Mouse (Mus musculus) frontal cortex, postnatal 36 days (tissue): ENCODE data around the gene Gm9745.
A peak's percentile ranks its signal among the peaks of the same experiment; 100 is the strongest.
"Not testable (repeated sequence)": the region's sequence is repeated elsewhere in the genome, so short reads cannot be mapped to it uniquely, and the experiment has no call there.

Source experiments
- DNase-seq, 2 experiments: peaks; one replicate each; pipeline ENCODE4 v3.0.0; 2022; ENCODE audit warnings: low spot score in 2 of 2

Gm9745 gene

GRCm38 (mm10) chr13:8948131-8948530 is at the start of gene Gm9745:
Gene Gm9745, minus strand, starts transcription at chr13:8948231.
- DNase-seq = not testable (repeated sequence)

- DNase-seq = not testable (repeated sequence)
Observed at GRCm38 (mm10) chr13:8997221-8997620, 49.2 kb upstream of the Gm9745 start.

DNA sequence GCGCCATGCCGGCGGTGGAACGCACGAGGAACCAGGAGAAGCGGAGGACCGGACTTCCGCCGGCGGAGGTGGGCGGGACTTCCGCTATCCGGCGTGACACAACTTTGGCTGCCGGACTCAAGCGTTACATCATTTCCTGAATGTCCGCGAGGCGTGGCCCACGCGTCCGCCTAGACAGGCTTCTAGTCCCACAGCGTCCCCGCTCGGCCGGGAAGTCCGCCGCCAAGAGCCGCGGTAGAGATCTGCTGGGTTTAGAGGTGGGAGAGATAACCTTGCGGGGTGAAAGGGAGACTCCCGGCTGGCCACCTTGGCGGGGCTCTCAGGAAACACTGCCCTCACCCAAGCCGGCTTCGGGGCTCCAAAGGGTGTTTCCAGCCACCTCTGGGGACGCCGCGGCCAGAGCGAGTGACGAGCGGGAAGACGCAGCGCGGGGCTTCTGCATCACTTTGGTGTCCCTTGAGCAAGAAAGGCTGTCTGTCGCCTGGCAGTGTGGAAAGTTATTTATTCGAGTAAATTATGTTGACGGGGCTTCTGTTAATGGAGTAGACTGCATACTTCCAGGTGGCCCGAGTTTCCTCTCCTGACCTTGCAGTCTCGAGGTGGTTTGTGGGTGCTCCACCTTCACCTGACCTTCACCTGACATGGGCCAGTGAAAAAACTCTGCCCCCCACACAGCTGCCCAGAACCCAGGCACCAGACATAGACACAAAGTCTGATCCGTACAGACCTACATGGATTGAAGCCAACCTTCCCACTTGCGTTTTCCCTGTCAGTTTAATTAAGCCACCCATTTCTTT is 48.2 kb upstream of the Gm9745 start, which contains the start of gene Gtpbp4:
Gene Gtpbp4 (minus strand): TSS at position 94 of the 797 bp plus-strand sequence.
- DNase-seq = peak; percentile 96 to 99

DNA sequence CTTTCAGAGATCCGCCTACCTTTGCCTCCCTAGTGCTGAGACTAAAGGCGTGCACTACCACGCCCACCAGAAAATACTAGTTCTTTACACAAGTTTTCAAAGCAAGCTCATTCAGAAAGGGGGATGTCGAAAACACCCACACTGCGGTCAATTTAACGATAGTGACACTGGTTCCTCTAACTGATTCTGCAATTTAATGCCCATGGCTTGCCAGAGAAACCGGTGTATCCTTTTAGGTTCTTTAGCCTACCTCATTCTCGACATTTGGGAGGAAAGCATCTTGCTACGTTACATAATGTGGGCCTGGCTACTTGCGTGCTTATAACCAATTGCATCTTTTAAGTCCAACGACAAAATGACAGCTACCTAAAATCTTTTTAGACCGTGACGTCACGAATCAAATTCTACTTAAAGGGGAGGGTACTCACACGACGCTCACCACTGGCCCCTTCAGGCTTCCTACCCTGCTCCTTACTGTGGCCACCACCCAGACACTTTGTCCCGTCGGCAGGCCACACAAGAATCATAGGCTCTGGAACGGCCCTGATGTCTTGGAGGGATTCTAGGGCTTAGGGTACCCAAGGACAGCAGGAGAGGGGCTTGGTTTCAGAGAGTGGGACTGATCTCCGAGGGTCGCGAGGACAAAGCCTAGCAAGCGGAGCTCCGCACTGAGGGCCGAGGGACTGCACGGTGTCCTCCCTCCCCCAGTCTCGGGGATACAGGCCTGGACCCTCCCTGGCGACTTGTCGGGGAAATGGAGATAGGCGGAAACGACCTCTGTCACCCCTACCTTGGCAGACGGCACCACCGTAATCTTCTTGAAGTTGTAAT is 47.3 kb upstream of the Gm9745 start:
- DNase-seq = peak; percentile 9 to 16

DNA sequence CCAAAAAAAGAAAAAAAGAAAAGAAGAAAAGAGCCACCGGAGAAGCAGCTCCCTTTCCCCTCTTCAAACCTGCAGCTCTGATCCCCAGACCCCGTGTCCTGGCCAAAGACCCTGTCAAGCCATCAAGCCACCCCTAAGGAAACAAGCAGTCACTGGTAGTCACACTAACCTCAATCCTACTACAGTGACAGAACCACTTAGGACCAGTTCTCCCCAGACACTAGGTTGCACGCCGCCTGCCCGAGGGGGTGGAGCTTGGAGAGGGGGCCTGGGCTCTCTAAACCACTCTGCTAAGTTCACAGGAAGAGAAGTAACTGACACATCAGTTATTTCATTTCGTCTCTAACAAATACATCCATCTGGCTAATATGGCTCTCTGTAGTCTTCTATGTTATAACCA is 44.2 kb upstream of the Gm9745 start:
- DNase-seq = no peak

- DNase-seq = no peak
Observed at GRCm38 (mm10) chr13:8972972-8973371, 24.9 kb upstream of the Gm9745 start.

DNA sequence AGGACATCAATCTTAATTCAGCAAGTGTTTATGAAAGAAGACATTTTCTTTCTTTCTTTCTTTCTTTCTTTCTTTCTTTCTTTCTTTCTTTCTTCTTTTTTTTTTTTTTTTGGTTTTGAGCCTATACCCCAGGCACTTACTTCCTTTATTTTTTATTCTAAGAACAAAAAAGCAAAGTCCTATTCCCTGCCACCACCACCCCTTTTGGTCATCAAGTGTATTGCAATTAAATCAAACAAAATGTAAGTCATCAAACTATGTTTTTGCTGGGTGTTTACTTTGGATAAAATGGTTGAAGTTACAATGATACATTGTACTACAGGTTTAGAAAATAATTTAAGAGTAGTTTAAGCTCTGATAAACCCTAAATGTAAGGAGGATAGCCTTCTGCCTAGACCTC is 24.3 kb upstream of the Gm9745 start:
- DNase-seq = no peak

DNA sequence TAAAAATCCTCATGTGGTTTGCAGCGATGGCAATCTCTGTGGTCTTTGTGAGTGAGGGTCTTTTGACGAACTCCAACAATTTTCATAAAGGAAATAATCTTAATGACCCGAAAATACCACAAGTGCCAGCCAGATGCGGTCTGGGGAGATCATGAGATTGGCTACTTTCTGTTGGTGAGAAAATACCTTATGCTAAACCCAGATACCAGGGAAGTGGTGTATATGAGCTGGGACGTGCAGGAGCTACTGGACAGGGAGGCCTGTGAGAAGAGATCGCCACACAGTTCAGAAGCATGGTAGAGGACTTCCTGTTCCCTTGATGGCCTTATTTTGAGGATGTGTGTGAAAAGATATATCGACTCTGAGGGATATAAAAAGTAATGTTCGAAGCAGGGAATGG is 19.7 kb upstream of the Gm9745 start:
- DNase-seq = no peak

DNA sequence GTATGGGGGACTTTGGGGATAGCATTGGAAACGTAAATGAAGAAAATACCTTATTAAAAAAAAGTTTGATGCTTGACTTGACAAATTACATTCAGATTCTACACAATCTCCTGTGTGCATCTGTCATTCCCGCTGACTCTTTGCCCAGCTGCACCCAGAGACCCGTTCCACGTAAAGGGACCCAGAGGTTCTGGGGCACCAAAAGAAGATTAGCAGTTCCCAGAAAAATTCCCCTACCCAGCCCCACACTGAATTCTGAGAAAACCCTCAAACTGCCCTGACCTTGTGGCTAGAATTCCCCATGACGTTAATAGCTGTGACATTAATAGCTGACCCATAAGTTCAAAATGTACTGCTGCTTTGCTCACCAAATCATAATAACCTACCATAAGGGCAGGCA is 17.2 kb upstream of the Gm9745 start:
- DNase-seq = no peak

DNA sequence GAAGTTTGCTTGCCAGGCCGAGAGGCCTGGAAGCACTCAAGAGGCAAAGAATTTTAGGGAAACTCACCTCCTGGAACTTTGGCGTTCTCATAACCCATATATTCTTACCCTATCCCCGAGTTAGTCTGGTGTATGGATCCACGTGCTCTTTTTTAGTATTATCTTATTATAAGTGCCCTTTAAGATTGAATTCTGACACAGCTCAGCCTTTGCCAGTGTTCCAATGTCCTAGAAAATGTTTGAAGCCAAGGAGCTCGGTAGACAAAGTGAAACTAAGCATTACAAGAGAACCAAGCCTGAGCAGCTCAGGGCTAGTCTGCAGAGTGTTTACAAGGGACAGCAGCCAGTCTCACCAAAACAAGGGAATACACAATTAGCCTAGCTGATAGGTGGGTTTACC is 14.2 kb upstream of the Gm9745 start:
- DNase-seq = not testable (repeated sequence)

DNA sequence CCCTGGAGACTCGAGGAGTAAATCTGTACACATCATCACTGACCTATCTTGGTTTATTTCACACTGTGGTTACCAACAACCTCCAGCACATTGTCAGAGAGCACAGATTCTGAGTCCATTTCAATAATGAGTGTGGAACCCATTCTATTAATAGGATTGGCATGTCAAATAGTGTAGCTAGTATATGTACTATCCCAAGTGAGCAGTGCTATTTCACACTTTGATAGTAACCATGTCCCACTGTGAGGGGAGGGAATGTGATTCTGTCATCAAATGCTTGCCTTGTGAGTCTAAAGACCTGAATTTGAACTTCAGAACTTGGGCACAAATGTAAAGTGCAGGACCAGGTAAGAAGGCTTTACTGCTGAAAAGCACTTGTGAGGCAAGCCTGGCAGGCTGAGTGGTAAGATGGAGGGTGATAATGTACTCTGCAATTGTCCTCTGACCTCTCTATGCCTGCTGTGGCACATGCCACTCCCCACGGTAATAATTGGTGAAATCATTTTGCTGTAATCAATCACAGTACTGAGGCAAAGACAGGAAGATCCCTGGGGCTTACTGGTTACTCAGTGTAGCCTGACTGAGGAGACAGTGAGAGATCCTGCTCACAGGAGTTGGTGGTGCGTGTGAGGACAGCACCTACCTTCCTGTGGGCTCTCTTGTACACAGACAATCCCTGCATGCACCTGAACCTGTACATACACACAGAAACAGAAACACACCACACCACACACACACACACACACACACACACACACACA is 13.3 kb upstream of the Gm9745 start:
- DNase-seq = not testable (repeated sequence)

GRCm38 (mm10) chr13:8959554-8959953 is 11.5 kb upstream of the Gm9745 start:
- not testable (repeated sequence) for DNase-seq

GRCm38 (mm10) chr13:8959058-8959457 is 11.0 kb upstream of the Gm9745 start:
- DNase-seq = not testable (repeated sequence)

- DNase-seq = not testable (repeated sequence)
Observed at GRCm38 (mm10) chr13:8956873-8957272, 8.8 kb upstream of the Gm9745 start.

- not testable (repeated sequence) for DNase-seq
Observed at GRCm38 (mm10) chr13:8955127-8955526, 7.1 kb upstream of the Gm9745 start.

DNA sequence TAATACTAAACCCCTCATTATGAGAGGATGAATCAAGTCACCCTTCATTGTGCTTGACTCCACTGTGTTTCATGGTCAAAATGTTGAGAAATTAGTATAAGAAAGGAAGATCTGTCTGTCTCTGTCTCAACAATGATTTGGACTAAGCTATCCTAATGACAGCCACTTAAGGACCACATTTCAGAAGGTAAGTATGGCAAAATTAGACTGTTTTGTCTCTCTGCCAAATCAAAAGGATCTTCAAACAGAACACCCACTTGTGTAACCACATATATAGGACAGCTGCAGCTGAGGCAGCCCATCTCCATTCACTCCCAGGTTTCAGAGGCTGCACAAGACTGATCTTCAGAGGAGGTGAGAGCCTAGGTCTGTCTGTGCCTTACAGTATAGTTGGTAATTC is 4.5 kb upstream of the Gm9745 start, which contains the start of gene Idi2:
Gene Idi2 (plus strand): TSS at position 301 of the 400 bp plus-strand sequence.
- not testable (repeated sequence) for DNase-seq

- DNase-seq = not testable (repeated sequence)
Observed at GRCm38 (mm10) chr13:8943828-8944227, 4.2 kb downstream of the Gm9745 start.

- not testable (repeated sequence) for DNase-seq
Observed at GRCm38 (mm10) chr13:8941701-8942100, 6.3 kb downstream of the Gm9745 start.

DNA sequence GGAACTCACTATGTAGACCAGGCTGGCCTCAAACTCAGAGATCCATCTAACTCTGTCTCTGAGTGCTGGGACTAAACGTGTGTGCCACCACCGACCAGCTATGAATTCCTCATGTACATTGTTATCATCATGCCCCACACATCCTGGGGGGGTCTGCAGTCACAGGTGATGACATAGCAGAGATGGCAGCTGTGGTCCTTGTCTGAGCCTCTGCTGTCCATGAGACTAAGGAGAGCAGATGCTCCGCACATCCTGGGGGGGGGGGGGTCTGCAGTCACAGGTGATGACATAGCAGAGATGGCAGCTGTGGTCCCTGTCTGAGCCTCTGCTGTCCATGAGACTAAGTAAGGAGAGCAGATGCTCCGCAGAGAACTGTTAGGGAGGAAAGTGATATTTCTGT is 6.9 kb downstream of the Gm9745 start:
- DNase-seq = not testable (repeated sequence)

DNA sequence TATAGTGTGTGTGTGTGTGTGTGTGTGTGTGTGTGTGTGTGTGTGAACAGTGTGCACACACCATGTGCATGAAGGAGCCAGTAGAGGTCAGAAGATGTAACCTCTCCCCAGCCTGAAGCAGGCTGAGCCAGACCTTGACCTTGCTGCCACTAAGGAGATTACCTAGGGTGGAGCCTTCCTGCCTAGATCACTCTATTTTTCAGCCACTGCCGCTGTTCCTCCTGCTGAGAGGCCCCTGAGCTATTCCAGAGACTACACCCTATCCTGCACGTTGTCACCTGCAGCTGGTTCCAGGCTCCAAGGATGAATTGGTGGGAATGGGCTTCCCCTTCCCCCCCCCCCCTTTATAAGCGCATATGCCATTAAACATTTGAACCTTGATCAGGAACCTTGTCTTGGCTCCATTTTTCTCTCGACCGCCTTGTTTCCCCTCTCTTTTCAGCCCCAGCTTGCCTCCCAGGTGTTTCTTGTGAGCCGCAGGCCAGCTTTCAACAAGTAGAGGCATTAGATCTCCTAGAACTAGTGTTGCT is 10.4 kb downstream of the Gm9745 start:
- DNase-seq = not testable (repeated sequence)

GRCm38 (mm10) chr13:8933499-8933898 is 14.5 kb downstream of the Gm9745 start:
- no peak for DNase-seq
